21 mouse cellular contexts compared by ENCODE assay signal in genomic region chr11:82846938-82847337, GRCm38 (mm10). TPM values are rescaled to one million over a fixed set of nuclear protein-coding genes. Genes with fewer than 3 reads are reported as not detected.
DNase-seq lines count a peak whose midpoint lies in the region; ATAC-seq and TF ChIP-seq lines count a peak whose summit lies in the region.
"Had no signal": no experiment of that assay in that cellular context is flagged by ENCODE, and none has a peak within 500 bp of the region (broad histone marks: within the 10 kb centered on the region; RNA-seq: fewer than 3 reads in every experiment).

No protein-coding gene starts in this region.

- H3K36me3 ChIP-seq in heart, embryonic 10.5 days, result no peaks in the 10 kb centered on the region
- no peaks in the 10 kb centered on the region for H3K36me3 ChIP-seq in liver, embryonic 16.5 days (ENCODE audit: control insufficient read depth, insufficient read depth)
- H3K36me3 ChIP-seq: hindbrain, embryonic 12.5 days; intestine, embryonic 15.5 days; midbrain, embryonic 12.5 days had no signal

- intact Hi-C loops in heart, postnatal 10 days (cut with DNase I), result no loop called here

- H3K9ac ChIP-seq in liver, embryonic 16.5 days (ENCODE audit: low read depth, low read length), result peak overlapping the region; percentile 49
- H3K9ac ChIP-seq: hindbrain, embryonic 12.5 days; intestine, embryonic 15.5 days; midbrain, embryonic 12.5 days had no signal

- no peak for TF ChIP-seq CTCF in layer of hippocampus, adult 2 months (conservative IDR thresholded peaks at IDR 0.05)
- TF ChIP-seq CTCF in bone marrow, adult 2 months (IDR thresholded peaks at IDR 0.05; ENCODE audit: control insufficient read depth, insufficient read depth, low read length), result no peak

- DNase-seq in heart, embryonic 10.5 days (ENCODE audit: low spot score), result no peak
- DNase-seq in heart, postnatal 10 days, result no peak
- DNase-seq in layer of hippocampus, adult 2 months (ENCODE audit: low spot score in 2 of 2), result no peak
- DNase-seq in layer of hippocampus, postnatal 14 days (ENCODE audit: low spot score in 2 of 2), result no peak
- DNase-seq in T-cell, adult 2 months (ENCODE audit: low spot score), result no peak
- DNase-seq: cerebellum, postnatal 10 days; kidney, postnatal 36 days; lung, postnatal 14 days; thymus, postnatal 36 days had no signal

- no peak for ATAC-seq in liver, embryonic 16.5 days (ENCODE audit: low read depth)
- ATAC-seq: forebrain, embryonic 14.5 days; intestine, embryonic 15.5 days had no signal

- no peaks in the 10 kb centered on the region for H3K9me3 ChIP-seq in heart, embryonic 10.5 days
- no peaks in the 10 kb centered on the region for H3K9me3 ChIP-seq in liver, embryonic 16.5 days (replicated peaks; ENCODE audit: control insufficient read depth, low read length)
- H3K9me3 ChIP-seq: hindbrain, embryonic 12.5 days; intestine, embryonic 15.5 days; midbrain, embryonic 12.5 days had no signal

- peak overlapping the region; percentile 56 for H3K27ac ChIP-seq in heart, embryonic 10.5 days
- peak overlapping the region; percentile 49; the same call in 1 of the 2 replicates for H3K27ac ChIP-seq in layer of hippocampus, adult 2 months
- peak overlapping the region; percentile 83 for H3K27ac ChIP-seq in bone marrow, adult 2 months (ENCODE audit: control insufficient read depth, insufficient read depth, low read depth, low read length, poor library complexity)
- H3K27ac ChIP-seq in liver, embryonic 16.5 days (ENCODE audit: low read length), result peak overlapping the region; percentile 98
- H3K27ac ChIP-seq: hindbrain, embryonic 12.5 days; intestine, embryonic 15.5 days; midbrain, embryonic 12.5 days had no signal

- no peak overlapping the region for H3K4me3 ChIP-seq in heart, embryonic 10.5 days
- H3K4me3 ChIP-seq in layer of hippocampus, adult 2 months, result no peak overlapping the region
- H3K4me3 ChIP-seq in bone marrow, adult 2 months (replicated peaks; ENCODE audit: control insufficient read depth, low read depth, low read length), result no peak overlapping the region
- H3K4me3 ChIP-seq in liver, embryonic 16.5 days (ENCODE audit: low read depth, low read length), result peak overlapping the region; percentile 37; the same call in 1 of the 2 replicates
- H3K4me3 ChIP-seq: hindbrain, embryonic 12.5 days; intestine, embryonic 15.5 days; midbrain, embryonic 12.5 days had no signal

- peak overlapping the region; percentile 84 for H3K4me2 ChIP-seq in liver, embryonic 16.5 days (ENCODE audit: low read depth, low read length)
- H3K4me2 ChIP-seq: hindbrain, embryonic 12.5 days; intestine, embryonic 15.5 days; midbrain, embryonic 12.5 days had no signal

- no peak for TF ChIP-seq POLR2A in bone marrow, adult 2 months (IDR thresholded peaks at IDR 0.05; ENCODE audit: borderline replicate concordance, control insufficient read depth, low read depth, low read length)

- 72% methylated on average over 3 of the region's 3 CpGs for WGBS in heart, embryonic 10.5 days
- 71% methylated on average over 3 of the region's 3 CpGs for WGBS in bone marrow, adult 2 months
- 41% methylated on average over 3 of the region's 3 CpGs for WGBS in liver, embryonic 16.5 days (ENCODE audit: insufficient replicate concordance)

- no peaks in the 10 kb centered on the region for H3K27me3 ChIP-seq in heart, embryonic 10.5 days (ENCODE audit: insufficient read depth, poor library complexity, severe bottlenecking)
- H3K27me3 ChIP-seq in liver, embryonic 16.5 days (ENCODE audit: control insufficient read depth, insufficient read depth, low read depth, low read length), result no peaks in the 10 kb centered on the region
- H3K27me3 ChIP-seq: intestine, embryonic 15.5 days; midbrain, embryonic 12.5 days; Patski had no signal

- H3K4me1 ChIP-seq in heart, embryonic 10.5 days, result peaks cover 23% of the 10 kb centered on the region
- H3K4me1 ChIP-seq in bone marrow, adult 2 months (ENCODE audit: control insufficient read depth, insufficient read depth, low read length), result peaks cover 5% of the 10 kb centered on the region; the same call in 1 of the 2 replicates
- peaks cover 72% of the 10 kb centered on the region for H3K4me1 ChIP-seq in liver, embryonic 16.5 days (ENCODE audit: control insufficient read depth, low read depth, low read length)

RNA-seq across cellular contexts. Expression of gene Rffl, which starts 24.1 kb away (rescaled TPM):
- 7.5 and 7.9 TPM in 2 replicates for polyA plus RNA-seq in heart, embryonic 10.5 days (2016; fragmentation: Nextera tagmentation; extraction: Ambion mirVana)
- 1 to 10 TPM; 4.5 to 5.7 TPM for total RNA-seq in heart, postnatal 10 days (2021)
- 10 to 100 TPM in 1 of 2 experiments, 1 to 10 TPM in 1; 9.5 to 10.9 TPM for total RNA-seq in layer of hippocampus, adult 2 months (2021)
- total RNA-seq in layer of hippocampus, postnatal 14 days (2021), result 10 to 100 TPM; 11.0 to 11.7 TPM
- 21.5 and 23.8 TPM in 2 replicates for polyA plus RNA-seq in bone marrow, adult 2 months (2011; ENCODE audit: insufficient read depth, insufficient read length, low replicate concordance, missing spikeins)
- 25.8 and 26.4 TPM in 2 replicates for polyA plus RNA-seq in liver, embryonic 16.5 days (2015; fragmentation: Nextera tagmentation; extraction: Ambion mirVana)

RNA-seq across cellular contexts. Expression of gene Rad51d, which starts 43.5 kb away (rescaled TPM):
- polyA plus RNA-seq in heart, embryonic 10.5 days (2016; fragmentation: Nextera tagmentation; extraction: Ambion mirVana), result 14.2 and 16.6 TPM in 2 replicates
- total RNA-seq in heart, postnatal 10 days (2021), result 10 to 100 TPM; 10.9 to 11.0 TPM
- total RNA-seq in layer of hippocampus, adult 2 months (2021), result 10 to 100 TPM; 15.1 to 16.4 TPM
- total RNA-seq in layer of hippocampus, postnatal 14 days (2021), result 10 to 100 TPM; 12.5 to 13.2 TPM
- 4.4 and 9.8 TPM in 2 replicates for polyA plus RNA-seq in bone marrow, adult 2 months (2011; ENCODE audit: insufficient read depth, insufficient read length, low replicate concordance, missing spikeins)
- 4.1 and 4.7 TPM in 2 replicates for polyA plus RNA-seq in liver, embryonic 16.5 days (2015; fragmentation: Nextera tagmentation; extraction: Ambion mirVana)

RNA-seq across cellular contexts. Expression of gene Fndc8, which starts 45.0 kb away (rescaled TPM):
- polyA plus RNA-seq in heart, embryonic 10.5 days (2016; fragmentation: Nextera tagmentation; extraction: Ambion mirVana), result 0.06 and 0.11 TPM in 2 replicates
- under 1 TPM in 1 of 2 experiments, not detected in 1; 0.12 TPM for total RNA-seq in heart, postnatal 10 days (2021)
- total RNA-seq in layer of hippocampus, adult 2 months (2021), result not detected
- not detected for total RNA-seq in layer of hippocampus, postnatal 14 days (2021)
- polyA plus RNA-seq in bone marrow, adult 2 months (2011; ENCODE audit: insufficient read depth, insufficient read length, low replicate concordance, missing spikeins), result not detected in 2 replicates
- 0.09 and 0.12 TPM in 2 replicates for polyA plus RNA-seq in liver, embryonic 16.5 days (2015; fragmentation: Nextera tagmentation; extraction: Ambion mirVana)
- total RNA-seq: gastrocnemius, postnatal 4 days; layer of hippocampus, postnatal 25 days; left cerebral cortex, postnatal 14 days; liver, adult 2 months; neutrophil, adult 5-6 weeks had no signal
- polyA plus RNA-seq: liver, adult 2 months had no signal
